Mouse (Mus musculus): ENCODE data around the gene Rpl10-ps3. TPM values are rescaled to one million over a fixed set of nuclear protein-coding genes. Genes with fewer than 3 reads are reported as not detected.

Gene Rpl10-ps3
- polyA plus RNA-seq, 1 experiment: 24.7 TPM

GRCm38 (mm10) chr9:50324355-50325225 lies 20.2 kb downstream of the Rpl10-ps3 start:
- TF ChIP-seq GATA1 (IDR thresholded peaks at IDR 0.05; ENCODE audit: low read length): no peak

GRCm38 (mm10) chr9:50320729-50321128 lies 24.0 kb downstream of the Rpl10-ps3 start:
- TF ChIP-seq GATA1 (IDR thresholded peaks at IDR 0.05; ENCODE audit: low read length): no peak

- no peak for TF ChIP-seq GATA1 (IDR thresholded peaks at IDR 0.05; ENCODE audit: low read length)
These were observed 25.3 kb downstream of the Rpl10-ps3 start for GRCm38 (mm10) chr9:50319506-50319905.

GRCm38 (mm10) chr9:50317299-50317698 lies 27.5 kb downstream of the Rpl10-ps3 start:
- no peak for TF ChIP-seq GATA1 (IDR thresholded peaks at IDR 0.05; ENCODE audit: low read length)

- TF ChIP-seq GATA1 (IDR thresholded peaks at IDR 0.05; ENCODE audit: low read length): no peak
These were observed 29.1 kb downstream of the Rpl10-ps3 start for GRCm38 (mm10) chr9:50315650-50316049.

- TF ChIP-seq GATA1 (IDR thresholded peaks at IDR 0.05; ENCODE audit: low read length): no peak
These were observed 33.7 kb downstream of the Rpl10-ps3 start for GRCm38 (mm10) chr9:50311036-50311545.

- no peak for TF ChIP-seq GATA1 (IDR thresholded peaks at IDR 0.05; ENCODE audit: low read length)
These were observed 38.9 kb downstream of the Rpl10-ps3 start for GRCm38 (mm10) chr9:50305666-50306402.

- TF ChIP-seq GATA1 (IDR thresholded peaks at IDR 0.05; ENCODE audit: low read length): no peak
These were observed 39.7 kb downstream of the Rpl10-ps3 start for GRCm38 (mm10) chr9:50305046-50305445.

- TF ChIP-seq GATA1 (IDR thresholded peaks at IDR 0.05; ENCODE audit: low read length): no peak
These were observed 40.8 kb downstream of the Rpl10-ps3 start for GRCm38 (mm10) chr9:50304004-50304403.

- TF ChIP-seq GATA1 (IDR thresholded peaks at IDR 0.05; ENCODE audit: low read length): no peak
These were observed 43.0 kb downstream of the Rpl10-ps3 start for GRCm38 (mm10) chr9:50301722-50302121.

GRCm38 (mm10) chr9:50298389-50298788 lies 46.4 kb downstream of the Rpl10-ps3 start:
- TF ChIP-seq GATA1 (IDR thresholded peaks at IDR 0.05; ENCODE audit: low read length): no peak

Other genes with a start within 250 kb of the Rpl10-ps3 start
- not detected in 2 replicates for gene Plet1, start 149.6 kb upstream of the Rpl10-ps3 start, polyA plus RNA-seq (2012)
- gene Pts, start 183.8 kb upstream of the Rpl10-ps3 start, polyA plus RNA-seq (2012): 6.6 and 15.4 TPM in 2 replicates
- not detected in 2 replicates for gene Il18, start 209.9 kb upstream of the Rpl10-ps3 start, polyA plus RNA-seq (2012)
- gene Bco2, start 210.2 kb upstream of the Rpl10-ps3 start, polyA plus RNA-seq (2012): not detected in 2 replicates
- not detected in 2 replicates for gene Tex12, start 216.4 kb upstream of the Rpl10-ps3 start, polyA plus RNA-seq (2012)

Measured in G1E-ER4 (cell line).